Mouse (Mus musculus) heart, embryonic 16.5 days (tissue): ENCODE data around the gene Tcl1b2. TPM values are rescaled to one million over a fixed set of nuclear protein-coding genes. Genes with fewer than 3 reads are reported as not detected.
"Not testable (repeated sequence)": the region's sequence is repeated elsewhere in the genome, so short reads cannot be mapped to it uniquely, and the experiment has no call there.

Experiments used
- ATAC-seq: fragments of 200-750 bp; cut with Nextera tagmentation; replicated peaks from 2 replicates; pipeline ENCODE4 v1.8.0; 2017; ENCODE audit warnings: moderate number of reproducible peaks; ENCODE audit not compliant: insufficient read depth, low FRiP score; ENCODE audit errors: extremely low read depth
- H3K27ac ChIP-seq: fragments of 300-500 bp; sonication (generic); 2 replicates; pipeline ENCODE4 v1.5.1; 2014; ENCODE audit warnings: mild to moderate bottlenecking, low read length, control low read depth, moderate library complexity
- H3K27me3 ChIP-seq: fragments of 300-500 bp; sonication (generic); 2 replicates; pipeline ENCODE4 v1.6.1; 2014; ENCODE audit warnings: low read length, mixed read lengths; ENCODE audit not compliant: control insufficient read depth, insufficient read depth
- H3K36me3 ChIP-seq: fragments of 300-500 bp; sonication (generic); 2 replicates; pipeline ENCODE4 v1.6.1; 2014; ENCODE audit not compliant: control insufficient read depth, insufficient read depth
- H3K4me1 ChIP-seq: fragments of 300-500 bp; sonication (generic); 2 replicates; pipeline ENCODE4 v1.6.1; 2014; ENCODE audit warnings: low read length, mixed read lengths; ENCODE audit not compliant: control insufficient read depth, insufficient read depth
- H3K4me2 ChIP-seq: fragments of 300-500 bp; sonication (generic); 2 replicates; pipeline ENCODE4 v1.6.1; 2014; ENCODE audit warnings: low read depth, mild to moderate bottlenecking, control low read depth, low read length
- H3K4me3 ChIP-seq: fragments of 300-500 bp; sonication (generic); 2 replicates; pipeline ENCODE4 v1.5.1; 2014; ENCODE audit warnings: mild to moderate bottlenecking, control low read depth, low read length
- H3K9ac ChIP-seq: fragments of 300-500 bp; sonication (generic); 2 replicates; pipeline ENCODE4 v1.6.1; 2014; ENCODE audit warnings: low read length, control low read depth
- H3K9me3 ChIP-seq: fragments of 300-500 bp; sonication (generic); replicated peaks from 2 replicates; pipeline ENCODE4 v1.6.1; 2016; ENCODE audit warnings: low read length; ENCODE audit not compliant: control insufficient read depth
- WGBS: fragments of 180-500 bp; shearing (Covaris S2); extraction: QIAGEN DNeasy Blood & Tissue Kit; methylation state at CpG from one replicate; pipeline ENCODE4 v1.1.7; 2014; 5-methylcytosine and 5-hydroxymethylcytosine counted together
- polyA plus RNA-seq: library from polyadenylated mRNA; unstranded; fragments of >200 nt; fragmentation: Nextera tagmentation; extraction: Ambion mirVana; gene quantifications from 2 replicates; pipeline ENCODE4 v1.2.1, GENCODE M21; 2015

Tcl1b2 gene
- polyA plus RNA-seq, 1 experiment from 2014 or later: not detected

- Histone ChIP-seq H3K4me2 (no peak overlapping the region), H3K9ac (no peak overlapping the region), H3K27me3 (no peaks in the 10 kb centered on the region), H3K4me1 (no peaks in the 10 kb centered on the region; the same call in 1 of the 2 replicates), H3K4me3 (no peak overlapping the region), H3K27ac (no peak overlapping the region), H3K36me3 (no peaks in the 10 kb centered on the region), H3K9me3 (no peaks in the 10 kb centered on the region)
- 87% methylated on average over 1 of the region's 1 CpGs for WGBS
- ATAC-seq: no peak
Measured at GRCm38 (mm10) chr12:105116648-105117047, 29.2 kb upstream of the Tcl1b2 start.

DNA sequence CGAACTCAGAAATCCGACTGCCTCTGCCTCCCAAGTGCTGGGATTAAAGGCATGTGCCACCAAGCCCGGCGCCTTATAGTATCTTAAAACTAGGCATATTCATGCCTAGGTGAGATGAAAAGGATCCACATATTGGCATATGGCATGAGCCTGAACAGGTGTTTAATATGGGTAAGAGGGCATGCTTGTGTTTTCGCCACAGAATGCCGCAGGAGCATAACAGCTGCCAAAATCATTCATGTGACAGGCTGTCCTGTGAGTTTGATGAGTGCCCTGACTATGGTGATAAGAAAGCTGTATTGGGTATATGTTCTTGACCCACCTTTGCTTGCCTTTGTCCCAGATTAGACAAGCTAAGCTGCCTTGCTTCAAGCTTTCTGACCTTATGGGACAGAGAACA lies 20.5 kb upstream of the Tcl1b2 start:
- Histone ChIP-seq H3K9me3 (no peaks in the 10 kb centered on the region), H3K36me3 (no peaks in the 10 kb centered on the region), H3K27me3 (no peaks in the 10 kb centered on the region), H3K4me2 (no peak overlapping the region), H3K4me3 (no peak overlapping the region), H3K9ac (no peak overlapping the region), H3K4me1 (no peaks in the 10 kb centered on the region), H3K27ac (no peak overlapping the region)
- 78% methylated on average over 6 of the region's 6 CpGs for WGBS
- ATAC-seq: no peak

DNA sequence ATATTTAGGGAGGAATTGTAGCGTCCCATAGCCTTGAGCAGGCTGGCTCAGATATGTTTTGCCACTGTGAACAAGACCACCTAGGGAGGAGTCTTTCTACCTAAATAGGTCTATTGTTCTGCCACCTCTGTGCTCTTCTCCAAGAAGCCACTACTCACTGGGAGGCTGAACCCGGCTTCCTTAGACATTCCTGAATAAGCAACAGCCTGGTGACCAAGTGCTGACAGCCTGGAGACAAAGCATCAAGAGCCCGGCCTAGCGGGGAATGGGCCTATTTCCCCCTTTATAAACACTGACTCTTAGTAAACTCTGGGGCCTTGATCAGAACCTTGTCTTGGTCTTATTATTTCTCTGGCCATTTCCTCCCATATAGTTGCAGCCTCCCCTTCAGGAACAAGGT lies 19.3 kb upstream of the Tcl1b2 start:
- ATAC-seq: no peak
- H3K27me3 ChIP-seq: no peaks in the 10 kb centered on the region
- H3K27ac ChIP-seq: no peak overlapping the region
- H3K4me3 ChIP-seq: no peak overlapping the region
- no peaks in the 10 kb centered on the region for H3K9me3 ChIP-seq
- H3K4me1 ChIP-seq: no peaks in the 10 kb centered on the region
- H3K4me2 ChIP-seq: no peak overlapping the region
- H3K9ac ChIP-seq: no peak overlapping the region
- no peaks in the 10 kb centered on the region for H3K36me3 ChIP-seq
- WGBS: 57% methylated on average over 4 of the region's 4 CpGs

DNA sequence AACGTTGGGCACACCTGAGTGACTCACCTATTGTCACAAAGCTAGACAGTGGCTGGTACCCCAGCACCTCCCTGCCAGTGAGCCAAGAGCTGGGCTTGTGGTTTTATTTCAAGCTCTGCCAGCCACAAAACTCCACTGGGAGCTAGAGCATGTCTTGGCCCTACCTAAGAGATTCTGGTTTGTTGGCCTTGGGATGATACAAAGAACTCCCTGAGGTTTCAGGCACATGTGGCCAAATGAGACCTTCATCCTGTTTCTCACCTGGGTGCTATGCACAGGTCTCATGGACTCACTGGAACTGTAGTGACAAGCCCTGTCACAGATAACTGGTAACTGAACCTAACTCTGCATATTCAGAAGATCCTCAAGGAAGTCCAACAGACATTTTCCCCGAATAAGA lies 18.2 kb upstream of the Tcl1b2 start:
- no peak overlapping the region for H3K9ac ChIP-seq
- no peaks in the 10 kb centered on the region for H3K4me1 ChIP-seq
- H3K4me3 ChIP-seq: no peak overlapping the region
- no peak overlapping the region for H3K27ac ChIP-seq
- no peaks in the 10 kb centered on the region for H3K36me3 ChIP-seq
- H3K9me3 ChIP-seq: no peaks in the 10 kb centered on the region
- 72% methylated on average over 2 of the region's 2 CpGs for WGBS
- no peak for ATAC-seq
- H3K27me3 ChIP-seq: no peaks in the 10 kb centered on the region
- H3K4me2 ChIP-seq: no peak overlapping the region

DNA sequence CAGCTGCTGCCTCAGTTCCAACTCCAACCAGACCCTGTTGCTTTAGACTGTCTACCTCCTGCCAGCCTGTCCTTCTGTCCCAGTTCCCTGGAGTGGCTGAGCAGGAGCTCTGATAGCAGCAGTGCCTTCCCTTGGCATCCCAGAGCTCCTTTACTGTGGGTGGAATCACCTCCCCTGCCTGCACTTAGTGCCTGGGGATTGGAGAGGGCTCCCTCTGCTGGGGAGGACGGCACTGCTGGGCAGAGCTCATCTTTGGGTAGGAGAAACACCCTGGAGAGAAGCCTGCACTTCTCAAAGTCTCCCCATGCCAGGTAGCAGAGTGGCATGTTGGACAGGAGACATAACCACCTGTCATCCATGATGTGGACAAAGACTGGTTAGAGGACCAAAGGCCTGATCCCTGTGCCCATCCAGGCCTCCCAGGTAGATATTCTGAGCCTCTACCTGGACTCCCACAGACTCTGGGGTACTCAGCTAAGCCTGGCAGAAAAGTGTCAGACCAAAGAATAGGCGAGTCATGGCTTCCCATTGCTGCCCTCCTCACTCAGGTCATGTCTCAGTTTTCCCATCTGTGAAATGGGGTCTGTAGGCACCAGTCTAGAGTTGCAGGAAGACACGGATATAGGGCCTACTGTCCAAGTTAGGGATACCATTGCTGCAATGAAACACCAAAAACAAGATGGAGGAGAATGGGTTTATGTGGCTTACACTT lies 16.2 kb upstream of the Tcl1b2 start:
- H3K4me3 ChIP-seq, H3K9ac ChIP-seq, H3K4me2 ChIP-seq, H3K27me3 ChIP-seq, H3K4me1 ChIP-seq, ATAC-seq, H3K36me3 ChIP-seq, H3K27ac ChIP-seq, H3K9me3 ChIP-seq: not testable (repeated sequence)
- 62% methylated on average over 3 of the region's 3 CpGs for WGBS

- not testable (repeated sequence) for H3K4me1 ChIP-seq, H3K9ac ChIP-seq, H3K4me3 ChIP-seq, ATAC-seq, H3K27ac ChIP-seq, H3K4me2 ChIP-seq, H3K27me3 ChIP-seq, H3K9me3 ChIP-seq, H3K36me3 ChIP-seq
- WGBS: 61% methylated on average over 2 of the region's 2 CpGs
Measured at GRCm38 (mm10) chr12:105134167-105134566, 11.6 kb upstream of the Tcl1b2 start.

DNA sequence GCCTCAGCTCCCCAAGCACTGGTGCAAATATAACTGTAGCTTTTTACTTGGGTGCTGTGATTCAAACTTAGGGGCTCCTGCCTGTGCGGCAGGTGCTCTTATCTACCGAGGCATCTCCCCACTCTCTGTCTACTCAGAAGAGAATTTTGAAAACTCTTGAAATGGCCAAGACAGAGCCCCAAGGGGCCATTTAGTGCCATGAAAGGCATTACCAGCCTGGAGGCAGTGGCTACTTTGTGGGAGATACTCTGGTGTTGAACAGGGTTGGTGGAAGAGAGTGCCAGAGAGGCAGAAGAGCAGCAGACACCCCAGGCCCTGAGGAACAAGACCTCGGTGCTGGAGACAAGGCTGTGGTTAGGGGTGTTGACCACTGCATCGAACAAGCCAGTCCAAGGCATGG lies 11.0 kb upstream of the Tcl1b2 start:
- H3K9ac ChIP-seq, H3K9me3 ChIP-seq, H3K36me3 ChIP-seq, H3K27ac ChIP-seq, H3K4me3 ChIP-seq, H3K27me3 ChIP-seq, ATAC-seq, H3K4me1 ChIP-seq, H3K4me2 ChIP-seq: not testable (repeated sequence)
- WGBS: 65% methylated on average over 4 of the region's 4 CpGs

- H3K9me3 ChIP-seq, H3K4me3 ChIP-seq, H3K9ac ChIP-seq, H3K27me3 ChIP-seq, H3K4me2 ChIP-seq, H3K27ac ChIP-seq, H3K4me1 ChIP-seq, H3K36me3 ChIP-seq, ATAC-seq: not testable (repeated sequence)
- 64% methylated on average over 1 of the region's 1 CpGs for WGBS
Measured at GRCm38 (mm10) chr12:105137729-105138128, 8.1 kb upstream of the Tcl1b2 start.

GRCm38 (mm10) chr12:105143096-105143495 lies 2.7 kb upstream of the Tcl1b2 start:
- H3K4me1 ChIP-seq: no peaks in the 10 kb centered on the region
- H3K9ac ChIP-seq: no peak overlapping the region
- 86% methylated on average over 3 of the region's 3 CpGs for WGBS
- H3K9me3 ChIP-seq: no peaks in the 10 kb centered on the region
- no peak overlapping the region for H3K4me2 ChIP-seq
- no peaks in the 10 kb centered on the region for H3K27me3 ChIP-seq
- no peak overlapping the region for H3K27ac ChIP-seq
- H3K36me3 ChIP-seq: no peaks in the 10 kb centered on the region
- no peak for ATAC-seq
- H3K4me3 ChIP-seq: no peak overlapping the region
